11 mouse cellular contexts compared by ENCODE assay signal in genomic region chr7:101395471-101395870, GRCm38 (mm10). TPM values are rescaled to one million over a fixed set of nuclear protein-coding genes. Genes with fewer than 3 reads are reported as not detected.
DNase-seq lines count a peak whose midpoint lies in the region; ATAC-seq lines count a peak whose summit lies in the region.
"Had no signal": no experiment of that assay in that cellular context is flagged by ENCODE, and none has a peak within 500 bp of the region (broad histone marks: within the 10 kb centered on the region; RNA-seq: fewer than 3 reads in every experiment).

No protein-coding gene starts in this region.

- peaks cover 53% of the 10 kb centered on the region for H3K4me1 ChIP-seq in kidney, embryonic 15.5 days
- peaks cover 32% of the 10 kb centered on the region for H3K4me1 ChIP-seq in embryonic facial prominence, embryonic 14.5 days (ENCODE audit: control insufficient read depth, insufficient read depth, low read length)
- peaks cover 48% of the 10 kb centered on the region for H3K4me1 ChIP-seq in heart, embryonic 12.5 days (replicated peaks)
- H3K4me1 ChIP-seq in limb, embryonic 10.5 days: peaks cover 44% of the 10 kb centered on the region

- H3K4me2 ChIP-seq in kidney, embryonic 15.5 days: peak overlapping the region; percentile 57
- peak overlapping the region; percentile 62 for H3K4me2 ChIP-seq in embryonic facial prominence, embryonic 14.5 days (ENCODE audit: low read depth, low read length)
- peak overlapping the region; percentile 30; the same call in 1 of the 2 replicates for H3K4me2 ChIP-seq in heart, embryonic 12.5 days

- peak overlapping the region; percentile 97 for H3K27ac ChIP-seq in kidney, embryonic 15.5 days
- peak overlapping the region; percentile 97; the same call in 1 of the 2 replicates for H3K27ac ChIP-seq in embryonic facial prominence, embryonic 14.5 days (replicated peaks; ENCODE audit: low read depth, low read length)
- no peak overlapping the region for H3K27ac ChIP-seq in heart, embryonic 12.5 days (ENCODE audit: poor library complexity, severe bottlenecking)
- peak overlapping the region; percentile 85; the same call in 1 of the 2 replicates for H3K27ac ChIP-seq in limb, embryonic 10.5 days

- peak overlapping the region; percentile 43; the same call in 1 of the 2 replicates for H3K9ac ChIP-seq in kidney, embryonic 15.5 days
- H3K9ac ChIP-seq in embryonic facial prominence, embryonic 14.5 days (ENCODE audit: low read depth, low read length): peak overlapping the region; percentile 58; the same call in 1 of the 2 replicates
- H3K9ac ChIP-seq in heart, embryonic 12.5 days: no peak overlapping the region

- peaks cover 44% of the 10 kb centered on the region for H3K36me3 ChIP-seq in kidney, embryonic 15.5 days
- peaks cover 40% of the 10 kb centered on the region for H3K36me3 ChIP-seq in embryonic facial prominence, embryonic 14.5 days (ENCODE audit: control insufficient read depth, insufficient read depth, low read length)
- H3K36me3 ChIP-seq in heart, embryonic 12.5 days: peaks cover 42% of the 10 kb centered on the region
- H3K36me3 ChIP-seq in limb, embryonic 10.5 days: peaks cover 39% of the 10 kb centered on the region

- peak; percentile 19 for ATAC-seq in kidney, embryonic 15.5 days (replicated peaks; ENCODE audit: low FRiP score)
- no peak for ATAC-seq in embryonic facial prominence, embryonic 14.5 days (ENCODE audit: low read depth)
- ATAC-seq in heart, embryonic 12.5 days (ENCODE audit: insufficient number of reproducible peaks, low FRiP score): no peak

- H3K4me3 ChIP-seq in kidney, embryonic 15.5 days (replicated peaks): peak overlapping the region; percentile 48
- peak overlapping the region; percentile 38 for H3K4me3 ChIP-seq in embryonic facial prominence, embryonic 14.5 days (ENCODE audit: low read depth, low read length)
- no peak overlapping the region for H3K4me3 ChIP-seq in heart, embryonic 12.5 days
- H3K4me3 ChIP-seq in limb, embryonic 10.5 days: peak overlapping the region; percentile 18; the same call in 1 of the 2 replicates

- no peaks in the 10 kb centered on the region for H3K27me3 ChIP-seq in kidney, embryonic 15.5 days
- no peaks in the 10 kb centered on the region for H3K27me3 ChIP-seq in embryonic facial prominence, embryonic 14.5 days (replicated peaks; ENCODE audit: control insufficient read depth, insufficient read depth, low read length)
- H3K27me3 ChIP-seq in heart, embryonic 12.5 days (replicated peaks): no peaks in the 10 kb centered on the region
- H3K27me3 ChIP-seq in limb, embryonic 10.5 days (ENCODE audit: low read depth, poor library complexity, severe bottlenecking): no peaks in the 10 kb centered on the region

- no peaks in the 10 kb centered on the region for H3K9me3 ChIP-seq in kidney, embryonic 15.5 days (replicated peaks)
- no peaks in the 10 kb centered on the region for H3K9me3 ChIP-seq in embryonic facial prominence, embryonic 14.5 days (ENCODE audit: control insufficient read depth, low read length)
- H3K9me3 ChIP-seq in heart, embryonic 12.5 days (replicated peaks): no peaks in the 10 kb centered on the region
- H3K9me3 ChIP-seq in limb, embryonic 10.5 days (replicated peaks): no peaks in the 10 kb centered on the region

- 49% methylated on average over 2 of the region's 2 CpGs for WGBS in kidney, embryonic 15.5 days
- WGBS in embryonic facial prominence, embryonic 14.5 days: 86% methylated on average over 1 of the region's 2 CpGs
- 69% methylated on average over 2 of the region's 2 CpGs for WGBS in heart, embryonic 12.5 days
- 86% methylated on average over 2 of the region's 2 CpGs for WGBS in limb, embryonic 10.5 days

- DNase-seq in kidney, adult 9 months: no peak
- peak; percentile 16 for DNase-seq in embryonic facial prominence, embryonic 14.5 days (ENCODE audit: low spot score)
- no peak for DNase-seq in limb, embryonic 10.5 days (ENCODE audit: low spot score)
- no peak for DNase-seq in embryo, embryonic 11 days
- DNase-seq in adrenal gland, adult 18-20 months (ENCODE audit: low spot score in 2 of 2): no peak
- DNase-seq: lung, postnatal 4 days; right cerebral cortex, postnatal 25 days had no signal

RNA-seq across cellular contexts. Expression of gene Gm45837, which starts 15.2 kb away (rescaled TPM):
- polyA plus RNA-seq in kidney, embryonic 15.5 days (2015; fragmentation: Nextera tagmentation; extraction: Ambion mirVana): 0.14 and 0.21 TPM in 2 replicates
- not detected in 2 replicates for polyA plus RNA-seq in embryonic facial prominence, embryonic 14.5 days (2014; fragmentation: Nextera tagmentation; extraction: Ambion mirVana)
- polyA plus RNA-seq in heart, embryonic 12.5 days (2016; fragmentation: Nextera tagmentation; extraction: Ambion mirVana): 0.74 and 2.9 TPM in 2 replicates
- 0.06 TPM in 1 of 2 replicates, not detected in the other for polyA plus RNA-seq in limb, embryonic 10.5 days (2016; fragmentation: Nextera tagmentation; extraction: Ambion mirVana)
- total RNA-seq in adrenal gland, adult 18-20 months (2021): 1 to 10 TPM in 1 of 2 experiments, not detected in 1; 3.4 TPM
- polyA plus RNA-seq: large intestine, adult 2 months; neural tube, embryonic 11.5 days had no signal

RNA-seq across cellular contexts. Expression of gene Pde2a, which starts 26.0 kb away (rescaled TPM):
- polyA plus RNA-seq in kidney, embryonic 15.5 days (2015; fragmentation: Nextera tagmentation; extraction: Ambion mirVana): 37.3 and 39.5 TPM in 2 replicates
- 32.1 and 33.0 TPM in 2 replicates for polyA plus RNA-seq in embryonic facial prominence, embryonic 14.5 days (2014; fragmentation: Nextera tagmentation; extraction: Ambion mirVana)
- 3.2 and 6.2 TPM in 2 replicates for polyA plus RNA-seq in heart, embryonic 12.5 days (2016; fragmentation: Nextera tagmentation; extraction: Ambion mirVana)
- polyA plus RNA-seq in limb, embryonic 10.5 days (2016; fragmentation: Nextera tagmentation; extraction: Ambion mirVana): 9.2 and 9.3 TPM in 2 replicates
- 100 to 1,000 TPM; 157 to 186 TPM for total RNA-seq in adrenal gland, adult 18-20 months (2021)

RNA-seq across cellular contexts. Expression of gene Arap1, which starts 47.6 kb away (rescaled TPM):
- 78.9 and 97.1 TPM in 2 replicates for polyA plus RNA-seq in kidney, embryonic 15.5 days (2015; fragmentation: Nextera tagmentation; extraction: Ambion mirVana)
- polyA plus RNA-seq in embryonic facial prominence, embryonic 14.5 days (2014; fragmentation: Nextera tagmentation; extraction: Ambion mirVana): 75.5 and 82.3 TPM in 2 replicates
- 19.9 and 22.5 TPM in 2 replicates for polyA plus RNA-seq in heart, embryonic 12.5 days (2016; fragmentation: Nextera tagmentation; extraction: Ambion mirVana)
- polyA plus RNA-seq in limb, embryonic 10.5 days (2016; fragmentation: Nextera tagmentation; extraction: Ambion mirVana): 13.1 and 20.5 TPM in 2 replicates
- 10 to 100 TPM; 24.9 to 39.1 TPM for total RNA-seq in adrenal gland, adult 18-20 months (2021)
